Mouse (Mus musculus) midbrain, embryonic 15.5 days (tissue): ENCODE measurements around the gene Hlcs. TPM values are rescaled to one million over a fixed set of nuclear protein-coding genes. Genes with fewer than 3 reads are reported as not detected.

Experiments
- ATAC-seq: fragments of 200-750 bp; cut with Nextera tagmentation; replicated peaks from 2 replicates; pipeline ENCODE4 v1.8.0; 2017; ENCODE audit warnings: moderate TSS enrichment
- H3K27ac ChIP-seq: fragments of 300-500 bp; sonication (generic); 2 replicates; pipeline ENCODE4 v1.5.1; 2015; ENCODE audit warnings: mild to moderate bottlenecking, inconsistent platforms
- H3K27me3 ChIP-seq: fragments of 300-500 bp; sonication (generic); replicated peaks from 2 replicates; pipeline ENCODE4 v1.6.1; 2015; ENCODE audit warnings: inconsistent platforms
- H3K36me3 ChIP-seq: fragments of 300-500 bp; sonication (generic); replicated peaks from 2 replicates; pipeline ENCODE4 v1.6.1; 2015; ENCODE audit warnings: inconsistent platforms
- H3K4me1 ChIP-seq: fragments of 300-500 bp; sonication (generic); 2 replicates; pipeline ENCODE4 v1.6.1; 2015; ENCODE audit warnings: inconsistent platforms
- H3K4me2 ChIP-seq: fragments of 300-500 bp; sonication (generic); 2 replicates; pipeline ENCODE4 v1.6.1; 2015; ENCODE audit warnings: inconsistent platforms, mild to moderate bottlenecking, moderate library complexity
- H3K4me3 ChIP-seq: fragments of 300-500 bp; sonication (generic); 2 replicates; pipeline ENCODE4 v1.5.1; 2015; ENCODE audit warnings: mild to moderate bottlenecking, inconsistent platforms
- H3K9ac ChIP-seq: fragments of 300-500 bp; sonication (generic); 2 replicates; pipeline ENCODE4 v1.6.1; 2015; ENCODE audit warnings: mild to moderate bottlenecking, inconsistent platforms
- H3K9me3 ChIP-seq: fragments of 300-500 bp; sonication (generic); 2 replicates; pipeline ENCODE4 v1.6.1; 2016; ENCODE audit warnings: inconsistent platforms
- WGBS: fragments of 180-500 bp; shearing (Covaris S2); methylation state at CpG from one replicate; pipeline ENCODE4 v1.1.7; 2015; ENCODE audit warnings: mixed read lengths; 5-methylcytosine and 5-hydroxymethylcytosine counted together
- polyA plus RNA-seq: library from polyadenylated mRNA; unstranded; fragments of >200 nt; fragmentation: Nextera tagmentation; extraction: Ambion mirVana; gene quantifications from 2 replicates; pipeline ENCODE4 v1.2.1, GENCODE M21; 2015

The Hlcs gene
- polyA plus RNA-seq, 1 experiment from 2014 or later: 10.1 TPM

DNA sequence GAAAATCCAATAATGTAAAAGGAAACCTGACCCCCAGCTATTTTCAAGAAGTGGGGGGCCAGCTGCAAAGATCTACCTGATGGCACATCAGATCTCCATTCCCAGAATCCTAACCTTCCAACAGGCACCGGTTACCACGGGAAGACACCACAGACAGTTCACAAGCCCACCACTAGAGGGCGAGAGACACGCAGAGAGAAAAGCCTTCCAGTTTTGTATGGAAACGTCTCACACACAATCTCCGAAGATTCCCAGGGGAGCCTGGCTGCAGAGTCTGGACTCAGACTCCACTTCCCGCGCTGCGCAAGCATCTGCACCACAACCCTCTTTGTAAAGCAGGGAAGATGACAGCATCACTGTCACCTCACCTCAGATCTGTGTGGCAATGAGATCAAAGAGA is 43.7 kb downstream of the Hlcs start:
- no peak overlapping the region for H3K27ac ChIP-seq
- H3K4me2 ChIP-seq: peak overlapping the region; percentile 35
- WGBS: under 1% methylated on average over 9 of the region's 9 CpGs
- no peaks in the 10 kb centered on the region for H3K9me3 ChIP-seq
- H3K36me3 ChIP-seq: no peaks in the 10 kb centered on the region
- peaks cover 11% of the 10 kb centered on the region for H3K4me1 ChIP-seq
- H3K4me3 ChIP-seq: 0 out of 2 replicates have a peak overlapping the region, but pooled peaks have one; percentile 1
- H3K27me3 ChIP-seq: no peaks in the 10 kb centered on the region
- 0 out of 2 replicates have a peak overlapping the region, but pooled peaks have one; percentile 23 for H3K9ac ChIP-seq
- ATAC-seq: peak; percentile 61

DNA sequence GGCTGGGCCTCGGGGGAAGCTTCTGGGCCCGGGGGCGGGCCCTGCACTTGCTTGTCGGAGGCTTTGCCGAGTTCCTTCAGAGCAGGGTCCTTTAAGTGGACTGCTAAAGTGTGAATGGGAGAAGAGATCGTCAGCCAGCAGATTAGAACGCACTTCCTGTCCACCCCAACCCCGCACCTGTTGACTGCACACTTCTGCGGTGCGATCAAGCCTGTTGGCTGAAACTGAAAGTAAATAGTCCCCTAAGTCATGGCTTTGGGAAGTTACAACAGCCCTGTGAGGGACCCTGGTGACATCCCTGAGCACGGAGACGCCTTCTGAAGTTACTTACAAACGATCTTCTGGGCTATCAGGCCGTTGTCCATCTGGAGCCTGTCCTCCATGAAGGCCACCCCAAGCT is 45.2 kb downstream of the Hlcs start:
- no peak overlapping the region for H3K27ac ChIP-seq

DNA sequence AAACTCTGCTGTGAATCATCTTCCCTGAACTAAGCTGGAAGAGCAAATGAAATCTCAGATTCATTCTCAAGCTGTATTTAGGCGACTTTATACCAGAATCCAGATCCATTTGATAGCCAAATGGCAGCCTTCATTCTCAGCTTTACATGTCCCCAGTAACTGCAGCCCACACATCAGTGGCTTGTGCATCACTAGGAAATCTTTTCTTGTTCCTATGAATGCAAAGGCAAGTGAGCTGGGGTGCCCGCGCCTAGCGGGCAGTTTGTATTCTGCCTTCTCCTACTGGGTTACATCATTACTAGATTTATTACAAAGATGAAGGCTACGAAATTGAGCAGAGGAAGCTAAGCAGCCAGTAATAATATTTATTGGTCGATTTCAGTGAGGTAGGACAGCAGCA is 48.8 kb downstream of the Hlcs start:
- Histone ChIP-seq H3K9ac (no peak overlapping the region), H3K27ac (no peak overlapping the region), H3K9me3 (no peaks in the 10 kb centered on the region), H3K4me3 (no peak overlapping the region), H3K4me1 (peaks cover 8% of the 10 kb centered on the region; the same call in 1 of the 2 replicates), H3K4me2 (no peak overlapping the region), H3K36me3 (0 out of 2 replicates have a peak, but pooled peaks cover 3% of the 10 kb centered on the region), H3K27me3 (no peaks in the 10 kb centered on the region)
- no peak for ATAC-seq
- 83% methylated on average over 6 of the region's 6 CpGs for WGBS

More for the DNA sequence above, 45.2 kb downstream of the Hlcs start:
- Histone ChIP-seq H3K36me3 (no peaks in the 10 kb centered on the region), H3K4me1 (peaks cover 11% of the 10 kb centered on the region), H3K4me3 (no peak overlapping the region), H3K9ac (no peak overlapping the region), H3K9me3 (no peaks in the 10 kb centered on the region), H3K27me3 (no peaks in the 10 kb centered on the region), H3K4me2 (no peak overlapping the region)
- ATAC-seq: no peak
- WGBS: 92% methylated on average over 14 of the region's 14 CpGs

DNA sequence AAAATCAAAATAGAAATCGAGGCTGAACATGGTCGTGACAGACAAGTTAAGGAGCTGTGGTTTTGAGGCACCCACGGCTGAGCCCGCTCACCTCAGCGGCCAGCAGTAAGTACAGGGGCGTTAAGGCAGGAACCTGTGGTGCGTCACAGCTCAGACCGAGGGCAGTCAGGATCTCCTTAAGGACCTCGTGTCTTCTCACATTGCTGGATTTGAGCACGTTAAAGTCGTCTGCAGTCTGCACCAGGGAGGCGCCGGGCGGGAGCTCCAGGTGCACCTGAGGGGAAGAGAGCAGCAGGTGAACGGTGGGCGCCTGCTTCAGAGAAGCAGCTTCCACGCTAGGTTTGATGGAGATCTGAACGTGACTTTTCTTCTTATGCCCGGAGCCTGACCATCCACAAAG is 50.9 kb downstream of the Hlcs start:
- ATAC-seq: no peak
- no peaks in the 10 kb centered on the region for H3K27me3 ChIP-seq

DNA sequence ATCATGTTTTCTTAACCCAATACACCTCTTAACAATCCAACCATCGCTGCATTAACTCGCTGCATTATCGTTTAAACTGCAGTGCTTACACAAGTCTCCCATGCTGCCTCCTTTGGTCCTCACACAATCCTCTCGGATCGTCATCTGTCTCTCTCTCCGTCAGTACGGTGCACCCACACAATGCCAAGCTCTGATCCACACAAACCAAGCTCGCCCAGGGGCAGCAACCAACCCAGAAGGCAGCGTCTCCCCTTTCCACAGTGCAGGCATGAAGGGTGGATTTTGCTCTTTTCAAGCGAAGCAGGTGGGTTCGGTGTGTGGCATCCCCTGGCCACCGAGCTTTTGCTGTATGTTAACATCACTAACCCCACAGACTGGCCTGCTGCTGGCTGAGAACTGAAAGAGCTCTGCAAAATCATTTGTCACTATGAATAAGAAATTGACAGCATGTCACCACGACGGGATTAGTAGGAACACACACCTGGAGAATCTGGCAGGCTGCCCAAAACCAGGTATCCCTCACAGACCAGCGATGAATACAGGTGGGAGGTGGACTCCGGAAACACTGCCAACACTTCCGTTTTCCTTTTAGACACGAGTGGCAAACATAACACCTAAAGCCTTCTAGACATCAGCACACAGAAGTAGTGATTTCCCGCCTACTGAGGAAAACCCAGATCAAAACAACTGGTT is 52.3 kb downstream of the Hlcs start:
- H3K36me3 ChIP-seq: 0 out of 2 replicates have a peak, but pooled peaks cover 3% of the 10 kb centered on the region
- no peaks in the 10 kb centered on the region for H3K9me3 ChIP-seq
- H3K4me2 ChIP-seq: no peak overlapping the region
- no peak overlapping the region for H3K9ac ChIP-seq
- no peaks in the 10 kb centered on the region for H3K27me3 ChIP-seq
- no peak overlapping the region for H3K4me3 ChIP-seq
- no peak overlapping the region for H3K27ac ChIP-seq
- ATAC-seq: no peak
- 86% methylated on average over 19 of the region's 19 CpGs for WGBS
- peaks cover 8% of the 10 kb centered on the region; the same call in 1 of the 2 replicates for H3K4me1 ChIP-seq

More for the DNA sequence above, 50.9 kb downstream of the Hlcs start:
- no peak overlapping the region for H3K9ac ChIP-seq
- no peak overlapping the region for H3K27ac ChIP-seq
- no peak overlapping the region for H3K4me3 ChIP-seq
- no peak overlapping the region for H3K4me2 ChIP-seq
- peaks cover 8% of the 10 kb centered on the region; the same call in 1 of the 2 replicates for H3K4me1 ChIP-seq
- H3K36me3 ChIP-seq: 0 out of 2 replicates have a peak, but pooled peaks cover 3% of the 10 kb centered on the region
- no peaks in the 10 kb centered on the region for H3K9me3 ChIP-seq
- WGBS: 93% methylated on average over 19 of the region's 19 CpGs

DNA sequence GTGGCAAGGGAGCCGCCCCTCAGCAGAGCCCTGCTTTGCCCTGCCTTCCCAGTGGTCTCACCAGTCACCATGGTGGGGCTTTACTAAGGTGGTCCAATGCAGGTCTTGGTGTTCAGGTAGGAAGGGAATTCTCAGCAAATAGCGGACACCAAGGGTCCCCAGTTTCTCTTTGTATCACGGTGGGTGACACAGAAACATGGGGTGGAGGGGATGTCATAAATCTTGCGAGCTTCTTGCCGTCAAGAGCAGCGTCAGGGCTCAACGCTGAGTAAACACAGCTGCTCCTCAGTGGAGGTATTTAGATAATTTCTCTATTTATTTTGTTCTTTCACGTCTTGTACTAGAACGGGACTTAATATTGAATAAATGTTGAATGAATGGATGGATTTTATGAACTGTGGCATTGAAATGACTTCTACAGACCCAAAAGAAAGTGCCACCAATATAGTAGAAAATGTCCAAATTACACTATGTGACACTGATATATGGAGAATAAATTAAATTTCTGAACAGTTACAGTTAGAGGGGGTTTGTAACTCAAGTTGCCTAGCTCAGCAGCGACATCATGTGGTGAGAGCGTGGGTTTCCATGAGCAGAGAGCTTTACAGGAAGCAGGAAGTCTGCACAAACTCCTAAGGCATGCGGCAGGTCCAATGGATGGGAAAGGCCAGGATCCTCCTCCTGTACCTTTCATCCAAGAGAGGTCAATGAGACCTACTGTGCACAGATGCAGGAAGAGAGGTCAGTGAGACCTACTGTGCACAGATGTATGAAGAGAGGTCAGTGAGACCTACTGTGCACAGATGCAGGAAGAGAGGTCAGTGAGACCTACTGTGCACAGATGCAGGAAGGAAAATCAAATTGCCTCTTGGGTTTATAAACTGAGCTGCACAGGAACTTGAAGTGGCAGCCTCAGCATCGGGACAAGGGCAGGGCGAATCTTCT is 54.7 kb downstream of the Hlcs start:
- peak; percentile 87 for ATAC-seq

DNA sequence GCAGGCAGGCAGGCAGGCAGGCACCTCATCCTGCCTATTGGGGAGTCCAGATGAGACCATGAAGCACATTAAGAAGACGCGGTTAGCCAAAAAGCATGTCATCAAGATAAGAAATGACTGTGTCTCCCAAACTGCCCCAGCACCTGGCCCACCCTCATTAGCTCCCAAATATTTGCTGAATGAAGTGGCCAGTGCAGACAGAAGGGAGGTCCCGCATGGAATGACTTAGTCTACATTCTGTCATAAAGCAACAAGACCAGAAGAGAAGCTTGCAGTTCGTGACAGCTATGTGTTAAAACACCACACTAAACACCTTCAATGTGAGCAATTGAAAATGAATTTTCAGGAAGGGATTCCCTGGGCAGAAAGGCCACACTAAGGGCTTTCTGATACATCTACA is 57.8 kb downstream of the Hlcs start:
- Histone ChIP-seq H3K4me2 (no peak overlapping the region), H3K9ac (no peak overlapping the region), H3K9me3 (no peaks in the 10 kb centered on the region), H3K27ac (no peak overlapping the region), H3K4me1 (peaks cover 9% of the 10 kb centered on the region), H3K27me3 (peaks cover 4% of the 10 kb centered on the region; the same call in 1 of the 2 replicates), H3K4me3 (no peak overlapping the region), H3K36me3 (no peaks in the 10 kb centered on the region)
- 94% methylated on average over 4 of the region's 4 CpGs for WGBS
- no peak for ATAC-seq

More for the DNA sequence above, 54.7 kb downstream of the Hlcs start:
- H3K4me1 ChIP-seq: peaks cover 9% of the 10 kb centered on the region
- WGBS: 70% methylated on average over 14 of the region's 14 CpGs
- 0 out of 2 replicates have a peak, but pooled peaks cover 3% of the 10 kb centered on the region for H3K36me3 ChIP-seq
- no peak overlapping the region for H3K4me3 ChIP-seq
- H3K4me2 ChIP-seq: no peak overlapping the region
- H3K9me3 ChIP-seq: no peaks in the 10 kb centered on the region
- no peak overlapping the region for H3K27ac ChIP-seq
- H3K9ac ChIP-seq: no peak overlapping the region
- H3K27me3 ChIP-seq: peaks cover under 1% of the 10 kb centered on the region; the same call in 1 of the 2 replicates

DNA sequence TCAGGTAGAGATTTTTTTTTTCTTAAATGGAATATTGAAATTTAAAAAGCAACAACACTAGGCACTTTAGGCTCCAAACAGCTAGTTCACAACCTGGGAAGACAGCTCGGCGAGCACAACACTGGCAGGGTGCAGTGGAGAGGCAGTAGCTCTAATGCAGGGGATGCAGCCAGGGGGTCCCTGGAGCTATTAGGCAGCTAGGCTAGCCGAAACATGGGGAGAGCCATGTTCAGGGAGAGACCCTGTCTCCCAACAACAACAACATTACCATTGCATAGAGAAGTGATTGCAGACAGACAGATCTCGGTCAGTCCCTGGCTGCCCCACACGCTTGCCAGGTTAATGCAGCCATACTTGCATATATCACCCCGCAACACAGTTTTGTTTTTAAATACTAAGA is 58.3 kb downstream of the Hlcs start:
- H3K9me3 ChIP-seq: no peaks in the 10 kb centered on the region

DNA sequence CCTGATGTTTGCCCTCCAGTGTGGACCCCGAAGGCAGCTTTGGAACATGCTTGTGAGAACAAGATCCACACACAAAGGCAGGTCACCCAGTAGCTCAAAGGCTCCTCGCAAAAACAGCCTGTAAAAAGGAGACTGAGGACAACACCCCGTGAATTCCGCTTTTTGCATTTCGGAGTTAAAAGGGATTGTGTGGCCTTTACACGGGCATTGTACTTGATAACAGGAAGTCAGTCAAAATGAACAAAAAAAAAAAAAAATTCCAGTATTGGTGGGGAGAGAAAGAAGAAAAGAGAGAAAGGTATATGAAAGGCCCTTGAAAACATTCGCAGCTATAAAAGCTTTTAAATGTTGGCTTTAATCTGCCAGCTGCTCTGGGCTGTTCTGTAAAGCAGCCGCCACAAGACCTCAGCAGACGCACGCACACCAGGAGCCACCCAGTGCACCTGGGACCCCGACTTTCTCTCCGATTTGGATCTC is 58.9 kb downstream of the Hlcs start:
- 37% methylated on average over 12 of the region's 12 CpGs for WGBS

More for the DNA sequence above, 58.3 kb downstream of the Hlcs start:
- Histone ChIP-seq H3K4me1 (peaks cover 9% of the 10 kb centered on the region), H3K4me3 (no peak overlapping the region), H3K27me3 (peaks cover 4% of the 10 kb centered on the region; the same call in 1 of the 2 replicates), H3K36me3 (no peaks in the 10 kb centered on the region), H3K27ac (no peak overlapping the region), H3K4me2 (no peak overlapping the region), H3K9ac (no peak overlapping the region)
- WGBS: 91% methylated on average over 6 of the region's 6 CpGs
- ATAC-seq: no peak

DNA sequence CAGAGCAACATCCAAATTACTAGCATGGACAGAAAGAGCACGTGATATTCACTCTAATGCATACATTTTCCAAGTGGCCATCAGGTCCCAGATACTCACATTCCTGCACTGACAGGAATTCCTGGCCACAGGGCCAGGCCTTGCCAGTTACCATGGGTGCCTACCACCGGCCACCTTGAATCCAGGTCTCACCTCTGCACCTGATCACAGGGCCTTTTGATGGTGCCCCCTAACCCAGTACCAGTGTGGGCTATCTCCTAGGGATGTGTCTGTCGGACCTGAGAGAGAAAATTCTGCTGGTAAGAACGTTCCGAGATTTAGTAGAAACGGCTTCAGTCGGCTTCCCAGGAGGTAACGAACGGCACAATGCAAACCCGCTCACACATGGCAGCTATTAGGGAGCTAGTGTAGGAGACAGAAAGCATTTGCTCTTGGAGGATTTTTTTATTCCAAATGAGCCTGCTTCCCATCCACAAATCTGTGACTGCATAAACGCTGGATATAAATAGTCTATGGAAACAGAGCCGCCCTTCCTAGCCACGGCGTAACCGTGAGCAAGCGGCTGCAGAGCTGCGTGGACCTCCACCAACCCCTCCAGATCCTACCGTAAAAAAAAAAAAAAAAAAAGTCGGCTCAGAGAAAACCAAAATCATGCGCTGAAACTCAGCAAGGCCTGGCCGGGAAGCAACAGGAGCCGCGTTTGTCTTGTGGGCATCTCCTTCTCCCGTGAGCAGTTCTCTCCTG is 59.5 kb downstream of the Hlcs start:
- ATAC-seq: no peak
- no peak overlapping the region for H3K4me2 ChIP-seq
- peaks cover 4% of the 10 kb centered on the region; the same call in 1 of the 2 replicates for H3K27me3 ChIP-seq
- no peak overlapping the region for H3K27ac ChIP-seq
- WGBS: 60% methylated on average over 24 of the region's 24 CpGs
- H3K4me1 ChIP-seq: peaks cover 9% of the 10 kb centered on the region
- H3K4me3 ChIP-seq: no peak overlapping the region
- no peaks in the 10 kb centered on the region for H3K36me3 ChIP-seq
- H3K9me3 ChIP-seq: no peaks in the 10 kb centered on the region
- H3K9ac ChIP-seq: no peak overlapping the region

More for the DNA sequence above, 58.9 kb downstream of the Hlcs start:
- Histone ChIP-seq H3K27me3 (peaks cover 4% of the 10 kb centered on the region; the same call in 1 of the 2 replicates), H3K9ac (no peak overlapping the region), H3K4me1 (peaks cover 9% of the 10 kb centered on the region), H3K36me3 (no peaks in the 10 kb centered on the region), H3K4me3 (no peak overlapping the region), H3K27ac (no peak overlapping the region), H3K4me2 (no peak overlapping the region), H3K9me3 (no peaks in the 10 kb centered on the region)
- ATAC-seq: no peak

DNA sequence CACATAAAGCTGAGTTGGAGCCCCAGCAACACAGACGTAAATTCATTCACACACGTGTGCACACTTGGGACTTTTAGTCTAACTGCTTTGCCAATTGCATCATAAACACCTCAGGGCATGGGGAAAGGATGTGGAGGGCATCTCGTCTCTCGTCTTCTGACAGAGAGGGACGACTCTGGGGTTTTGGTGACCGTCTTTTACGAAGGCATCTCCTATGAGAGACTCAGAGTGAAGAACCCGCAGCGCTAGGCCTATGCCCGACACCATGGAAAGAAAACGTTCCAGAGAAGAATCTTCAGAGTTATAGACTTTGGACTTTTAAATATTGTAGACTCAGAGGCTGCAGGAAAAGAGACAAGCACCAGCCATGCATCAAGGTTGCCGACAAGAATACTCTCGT is 61.6 kb downstream of the Hlcs start:
- H3K9me3 ChIP-seq: no peaks in the 10 kb centered on the region
- 85% methylated on average over 13 of the region's 13 CpGs for WGBS
- ATAC-seq: no peak
- H3K27ac ChIP-seq: no peak overlapping the region
- H3K4me3 ChIP-seq: no peak overlapping the region
- peaks cover 7% of the 10 kb centered on the region; the same call in 1 of the 2 replicates for H3K27me3 ChIP-seq
- H3K36me3 ChIP-seq: no peaks in the 10 kb centered on the region
- no peak overlapping the region for H3K4me2 ChIP-seq
- peaks cover 9% of the 10 kb centered on the region for H3K4me1 ChIP-seq
- H3K9ac ChIP-seq: no peak overlapping the region
